Mouse (Mus musculus): Measurements from ENCODE around the gene Mrnip. TPM values are rescaled to one million over a fixed set of nuclear protein-coding genes. Genes with fewer than 3 reads are reported as not detected.

The Mrnip gene
- polyA plus RNA-seq (2014; fragmentation: Illumina TruSeq; extraction: RNeasy Lipid Tissue Mini Kit (QIAGEN cat#74804)) = not detected

DNA sequence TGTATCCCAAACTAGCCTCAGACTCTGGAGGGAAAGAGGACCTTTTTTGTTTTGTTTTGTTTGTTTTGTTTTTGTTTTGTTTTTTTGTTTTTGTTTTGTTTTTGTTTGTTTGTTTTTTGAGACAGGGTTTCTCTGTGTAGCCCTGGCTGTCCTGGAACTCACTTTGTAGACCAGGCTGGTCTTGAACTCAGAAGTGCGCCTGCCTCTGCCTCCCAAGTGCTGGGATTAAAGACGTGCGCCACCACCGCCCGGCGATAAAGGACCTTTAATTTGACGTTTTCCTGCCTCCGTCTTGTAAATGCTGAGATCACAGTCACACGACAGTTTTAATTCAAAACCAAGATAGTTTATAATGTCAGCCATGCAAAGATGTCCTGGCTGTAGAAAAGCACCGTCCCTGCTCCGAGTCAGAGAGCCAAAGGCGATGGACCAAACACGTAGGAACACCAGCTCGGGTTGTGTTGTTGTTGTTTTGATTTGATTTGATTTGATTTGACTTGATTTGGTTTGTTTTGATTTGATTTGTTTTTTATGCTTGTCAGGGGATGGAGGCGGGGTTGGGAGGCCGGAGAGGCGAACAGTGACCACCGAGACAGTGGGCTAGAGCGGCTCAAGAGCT, at the start of gene Mrnip:
Gene Mrnip (plus strand): TSS at position 334 of the 619 bp plus-strand sequence.

GRCm38 (mm10) chr11:50130811-50131766, 43.2 kb upstream of the Mrnip start, which contains the start of gene Tbc1d9b:
TSS of gene Tbc1d9b (plus strand) at chr11:50131396.

DNA sequence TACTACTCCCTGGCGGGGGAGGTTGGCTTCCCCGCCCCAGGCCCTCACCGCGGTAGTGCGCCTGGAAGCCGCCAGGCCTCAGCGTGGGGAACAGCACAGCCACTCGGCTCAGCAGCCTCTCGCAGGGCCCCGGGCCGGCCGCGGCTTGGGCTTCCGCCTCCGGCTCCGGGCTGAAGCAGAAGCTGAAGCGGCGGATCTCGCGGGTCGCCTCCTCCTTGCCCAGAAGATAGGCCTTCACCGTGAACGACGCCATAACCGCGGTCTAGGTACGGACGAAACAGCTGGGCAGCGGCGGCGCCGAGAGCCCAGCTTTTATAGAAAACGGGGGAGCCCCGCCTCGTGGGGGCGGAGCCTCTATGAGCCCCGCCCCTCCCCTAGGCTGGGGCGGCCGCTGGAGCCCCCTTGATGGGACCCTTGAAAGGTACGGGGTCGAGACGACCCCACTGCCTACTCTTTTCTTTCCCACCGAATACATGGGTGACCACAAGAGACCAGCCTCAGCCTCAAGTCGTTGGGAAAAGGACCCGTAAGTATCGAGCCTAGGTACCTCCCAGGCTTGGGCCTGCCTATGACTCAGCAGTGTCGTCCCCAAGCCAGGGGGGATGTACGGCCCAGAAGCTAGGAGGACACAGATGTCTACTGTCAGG, 36.4 kb downstream of the Mrnip start, which contains the start of the genes Sqstm1 and Mgat4b:
Gene Sqstm1 (minus strand): TSS at position 323 of the 647 bp plus-strand sequence.
Gene Mgat4b (plus strand): TSS at position 386 of the 647 bp plus-strand sequence.

GRCm38 (mm10) chr11:50238324-50238723, 64.1 kb downstream of the Mrnip start, which contains the start of gene Ltc4s:
TSS of gene Ltc4s (minus strand) at chr11:50238616.

Other genes with a start within 250 kb of the Mrnip start
- gene Rnf130, start 149.1 kb upstream of the Mrnip start, polyA plus RNA-seq (2014; fragmentation: Illumina TruSeq; extraction: RNeasy Lipid Tissue Mini Kit (QIAGEN cat#74804)) = 292 TPM
- 6.2 TPM for gene Tbc1d9b, start 43.0 kb upstream of the Mrnip start, polyA plus RNA-seq (2014; fragmentation: Illumina TruSeq; extraction: RNeasy Lipid Tissue Mini Kit (QIAGEN cat#74804))
- 358 TPM for gene Sqstm1, start 36.4 kb downstream of the Mrnip start, polyA plus RNA-seq (2014; fragmentation: Illumina TruSeq; extraction: RNeasy Lipid Tissue Mini Kit (QIAGEN cat#74804))
- gene Mgat4b, start 36.4 kb downstream of the Mrnip start, polyA plus RNA-seq (2014; fragmentation: Illumina TruSeq; extraction: RNeasy Lipid Tissue Mini Kit (QIAGEN cat#74804)) = 4.0 TPM
- not detected for gene Ltc4s, start 64.2 kb downstream of the Mrnip start, polyA plus RNA-seq (2014; fragmentation: Illumina TruSeq; extraction: RNeasy Lipid Tissue Mini Kit (QIAGEN cat#74804))
- 16.4 TPM for gene Maml1, start 117.9 kb downstream of the Mrnip start, polyA plus RNA-seq (2014; fragmentation: Illumina TruSeq; extraction: RNeasy Lipid Tissue Mini Kit (QIAGEN cat#74804))
- 1,147 TPM for gene Canx, start 151.2 kb downstream of the Mrnip start, polyA plus RNA-seq (2014; fragmentation: Illumina TruSeq; extraction: RNeasy Lipid Tissue Mini Kit (QIAGEN cat#74804))
- gene Cby3, start 180.0 kb downstream of the Mrnip start, polyA plus RNA-seq (2014; fragmentation: Illumina TruSeq; extraction: RNeasy Lipid Tissue Mini Kit (QIAGEN cat#74804)) = not detected
- 1,085 TPM for gene Hnrnph1, start 202.5 kb downstream of the Mrnip start, polyA plus RNA-seq (2014; fragmentation: Illumina TruSeq; extraction: RNeasy Lipid Tissue Mini Kit (QIAGEN cat#74804))

Measured in ovary, adult 10 weeks (tissue).